Mouse (Mus musculus): Measurements from ENCODE around the gene Eif3k. TPM values are rescaled to one million over a fixed set of nuclear protein-coding genes. Genes with fewer than 3 reads are reported as not detected.
A peak's percentile ranks its signal among the peaks of the same experiment; 100 is the strongest.

Eif3k gene
- polyA plus RNA-seq, 1 experiment from 2014 or later, result 327 TPM

DNA sequence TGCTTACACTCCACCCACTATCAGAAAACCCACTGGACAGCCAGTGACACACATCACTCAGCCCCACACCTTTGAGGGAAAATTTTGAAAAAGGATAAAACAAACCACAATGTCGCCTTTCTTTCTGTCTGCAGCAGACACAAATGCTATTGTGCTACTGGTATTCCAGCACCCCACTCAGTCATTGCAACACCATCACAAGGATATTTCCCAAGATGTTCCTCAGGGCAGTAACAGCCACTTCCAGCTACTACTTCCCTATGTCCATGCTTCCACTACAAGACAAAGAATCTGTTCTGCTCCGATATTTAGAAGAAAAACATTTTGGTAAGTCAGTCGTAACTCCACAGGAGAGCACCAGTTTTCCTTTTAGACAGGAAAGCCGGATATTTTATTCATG lies 26.9 kb downstream of the Eif3k start:
- no peak overlapping the region for H3K9ac ChIP-seq
- H3K36me3 ChIP-seq, result peaks cover 7% of the 10 kb centered on the region; the same call in 1 of the 2 replicates
- no peak overlapping the region for H3K27ac ChIP-seq
- H3K4me1 ChIP-seq, result peaks cover 34% of the 10 kb centered on the region
- H3K27me3 ChIP-seq (replicated peaks), result no peaks in the 10 kb centered on the region
- ATAC-seq (ENCODE audit: low FRiP score, low read depth), result no peak
- 73% methylated on average over 4 of the region's 4 CpGs for WGBS
- H3K4me2 ChIP-seq (replicated peaks), result no peak overlapping the region
- H3K4me3 ChIP-seq, result no peak overlapping the region
- H3K9me3 ChIP-seq, result no peaks in the 10 kb centered on the region

DNA sequence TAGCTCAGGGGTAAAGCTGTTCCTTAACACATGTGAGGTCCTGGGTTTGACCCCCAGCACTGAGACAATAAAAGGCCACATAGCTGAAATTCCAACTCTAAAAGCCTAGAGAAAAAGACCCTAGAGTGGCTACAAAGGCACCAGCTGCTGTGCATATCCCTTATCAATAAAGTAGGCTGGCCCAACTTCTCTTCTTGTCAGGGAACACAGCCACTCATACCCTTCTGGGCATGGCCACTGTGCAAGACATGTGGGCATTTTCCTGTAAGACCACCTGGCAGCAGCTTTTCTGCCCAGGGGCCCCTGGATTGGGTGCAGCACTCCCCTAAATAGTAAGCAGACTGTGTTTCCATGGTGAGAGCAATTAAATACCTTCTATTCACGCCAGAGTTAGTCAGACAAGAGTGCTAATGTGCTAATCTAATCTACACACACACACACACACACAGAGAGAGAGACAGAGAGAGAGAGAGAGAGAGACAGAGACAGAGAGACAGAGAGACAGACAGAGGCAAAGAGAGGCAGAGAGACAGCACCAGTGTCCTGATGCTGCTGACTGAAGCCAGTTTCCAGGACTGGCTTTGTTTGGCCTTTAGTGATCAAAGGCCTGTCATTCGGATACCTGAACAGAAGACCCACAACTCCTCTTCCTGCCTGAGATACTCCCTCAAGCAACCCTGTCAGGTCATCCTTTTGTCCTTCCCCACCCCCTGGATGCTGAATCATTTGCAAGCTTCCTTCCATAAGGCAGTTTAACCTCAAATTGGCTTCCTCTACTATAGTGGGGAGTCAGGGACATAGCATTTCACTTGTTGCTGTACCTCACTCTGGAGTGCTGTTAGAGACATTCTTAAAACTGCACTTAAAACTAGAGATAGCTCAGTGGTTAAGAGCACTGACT lies 27.9 kb downstream of the Eif3k start:
- Histone ChIP-seq H3K9ac (no peak overlapping the region), H3K36me3 (peaks cover 9% of the 10 kb centered on the region), H3K4me3 (no peak overlapping the region), H3K4me1 (peaks cover 24% of the 10 kb centered on the region), H3K27me3 (replicated peaks) (no peaks in the 10 kb centered on the region), H3K27ac (0 out of 2 replicates have a peak overlapping the region, but pooled peaks have one; percentile 32), H3K4me2 (replicated peaks) (peak overlapping the region; percentile 37), H3K9me3 (no peaks in the 10 kb centered on the region)
- WGBS, result 3% methylated on average over 2 of the region's 2 CpGs
- ATAC-seq (ENCODE audit: low FRiP score, low read depth), result peak; percentile 76

DNA sequence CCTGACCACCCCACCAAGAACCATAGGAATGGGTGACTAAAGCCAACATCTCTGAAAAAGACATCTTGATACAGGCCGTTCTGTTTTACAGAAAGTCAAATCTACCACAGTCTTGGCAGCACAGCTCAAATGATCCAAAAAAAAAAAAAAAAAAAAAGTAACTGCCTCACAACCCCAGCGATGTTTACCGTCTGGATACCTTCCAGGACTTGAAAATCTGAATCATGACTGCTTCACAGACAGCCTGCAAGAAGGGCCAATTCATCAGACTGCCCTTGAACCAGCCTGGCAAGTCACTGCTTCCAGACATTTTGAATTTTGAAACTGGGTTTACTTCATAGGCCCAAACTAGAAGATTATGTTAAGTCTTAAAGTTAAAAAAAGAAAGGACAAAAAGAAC lies 28.9 kb downstream of the Eif3k start:
- 45% methylated on average over 3 of the region's 3 CpGs for WGBS
- Histone ChIP-seq H3K4me2 (replicated peaks) (no peak overlapping the region), H3K27me3 (replicated peaks) (no peaks in the 10 kb centered on the region), H3K4me1 (peaks cover 23% of the 10 kb centered on the region), H3K4me3 (no peak overlapping the region), H3K9ac (no peak overlapping the region), H3K27ac (no peak overlapping the region), H3K9me3 (no peaks in the 10 kb centered on the region), H3K36me3 (peaks cover 11% of the 10 kb centered on the region)
- no peak for ATAC-seq (ENCODE audit: low FRiP score, low read depth)

DNA sequence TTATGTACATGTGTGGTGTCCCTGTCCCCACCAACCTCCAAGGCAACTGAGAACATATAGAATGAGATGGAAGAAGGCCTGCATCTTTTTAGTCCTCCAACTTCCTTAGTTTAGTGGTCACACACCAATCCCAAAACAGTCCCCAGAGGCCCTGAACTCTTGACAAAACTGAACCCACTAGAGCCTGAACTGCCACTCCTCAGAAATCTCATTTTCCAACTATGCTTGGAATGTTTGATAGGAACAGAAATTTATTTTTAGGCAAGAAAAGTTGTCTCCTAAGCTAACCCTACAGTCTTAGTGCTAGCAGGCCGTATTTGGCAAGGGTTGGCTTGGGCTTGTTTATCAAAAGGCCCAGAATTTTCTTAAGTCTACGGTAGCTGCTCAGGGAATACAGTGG lies 29.9 kb downstream of the Eif3k start:
- H3K4me3 ChIP-seq, result no peak overlapping the region
- WGBS, result 93% methylated on average over 2 of the region's 2 CpGs
- H3K4me1 ChIP-seq, result peaks cover 30% of the 10 kb centered on the region
- H3K4me2 ChIP-seq (replicated peaks), result no peak overlapping the region
- H3K9me3 ChIP-seq, result no peaks in the 10 kb centered on the region
- no peak overlapping the region for H3K27ac ChIP-seq
- H3K27me3 ChIP-seq (replicated peaks), result no peaks in the 10 kb centered on the region
- H3K36me3 ChIP-seq, result peaks cover 12% of the 10 kb centered on the region
- no peak overlapping the region for H3K9ac ChIP-seq
- ATAC-seq (ENCODE audit: low FRiP score, low read depth), result no peak

DNA sequence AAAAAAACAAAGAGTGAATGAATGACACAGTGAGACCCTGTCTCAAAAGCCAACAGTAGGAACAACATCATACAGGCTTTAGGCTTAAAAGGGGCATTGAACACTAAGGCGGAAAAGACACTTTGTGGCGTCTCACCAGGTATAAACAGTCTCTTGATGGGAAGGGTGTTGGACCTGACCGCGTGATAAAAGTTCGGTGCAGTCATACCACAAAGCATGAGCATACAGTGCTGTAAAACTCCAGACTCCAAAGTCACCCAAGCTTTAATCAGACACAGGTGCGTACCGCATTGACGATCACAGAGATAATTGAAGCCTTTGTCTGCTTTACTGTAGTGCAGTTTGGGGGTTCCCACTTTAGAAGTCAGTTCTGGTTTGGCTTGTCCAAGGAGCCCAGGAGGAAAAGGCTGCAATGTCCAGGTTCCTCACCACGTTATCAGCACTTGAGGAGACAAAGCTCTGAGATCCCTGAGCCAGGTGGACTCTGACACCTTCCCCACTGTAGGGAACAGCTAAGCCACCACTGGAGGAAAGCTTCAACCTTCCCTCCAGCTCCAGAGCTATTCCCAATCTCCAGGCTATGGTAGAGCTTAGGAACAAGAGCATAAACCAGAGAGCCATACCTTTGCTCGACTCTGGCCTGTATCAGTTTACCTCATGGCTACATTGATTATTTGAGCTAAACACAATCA lies 31.2 kb downstream of the Eif3k start:
- whole genome bisulfite sequencing, result 94% methylated on average over 10 of the region's 10 CpGs
- no peak overlapping the region for H3K27ac ChIP-seq

DNA sequence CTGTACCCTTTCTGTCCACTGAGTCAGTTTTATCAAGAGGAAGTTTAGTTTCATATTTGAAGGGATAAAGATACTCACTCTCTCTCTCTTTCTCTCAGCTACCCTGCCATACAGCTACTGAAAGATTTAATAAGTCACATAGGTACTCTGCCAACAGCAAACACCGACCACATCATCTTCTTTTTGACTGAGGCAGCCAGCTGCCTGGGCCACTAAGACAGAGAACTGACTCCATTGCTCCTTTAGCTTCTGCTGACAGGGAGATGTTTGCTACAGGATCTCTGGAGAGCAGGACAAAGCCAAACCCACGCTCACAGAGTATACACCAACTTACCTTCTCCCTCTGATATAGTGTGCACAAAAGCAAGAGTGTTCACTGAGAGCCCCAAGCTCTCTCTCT lies 32.4 kb downstream of the Eif3k start:
- Histone ChIP-seq H3K9me3 (no peaks in the 10 kb centered on the region), H3K4me2 (replicated peaks) (no peak overlapping the region), H3K27ac (no peak overlapping the region), H3K9ac (no peak overlapping the region), H3K4me3 (no peak overlapping the region), H3K36me3 (peaks cover 14% of the 10 kb centered on the region), H3K27me3 (replicated peaks) (no peaks in the 10 kb centered on the region), H3K4me1 (peaks cover 38% of the 10 kb centered on the region)
- ATAC-seq (ENCODE audit: low FRiP score, low read depth), result no peak
- WGBS, result 89% methylated on average over 2 of the region's 2 CpGs

More for the DNA sequence above, 31.2 kb downstream of the Eif3k start:
- H3K9ac ChIP-seq, result no peak overlapping the region
- no peak overlapping the region for H3K4me2 ChIP-seq (replicated peaks)
- H3K9me3 ChIP-seq, result no peaks in the 10 kb centered on the region
- no peaks in the 10 kb centered on the region for H3K27me3 ChIP-seq (replicated peaks)
- H3K4me1 ChIP-seq, result peaks cover 38% of the 10 kb centered on the region
- no peak for ATAC-seq (ENCODE audit: low FRiP score, low read depth)
- no peak overlapping the region for H3K4me3 ChIP-seq
- H3K36me3 ChIP-seq, result peaks cover 14% of the 10 kb centered on the region

DNA sequence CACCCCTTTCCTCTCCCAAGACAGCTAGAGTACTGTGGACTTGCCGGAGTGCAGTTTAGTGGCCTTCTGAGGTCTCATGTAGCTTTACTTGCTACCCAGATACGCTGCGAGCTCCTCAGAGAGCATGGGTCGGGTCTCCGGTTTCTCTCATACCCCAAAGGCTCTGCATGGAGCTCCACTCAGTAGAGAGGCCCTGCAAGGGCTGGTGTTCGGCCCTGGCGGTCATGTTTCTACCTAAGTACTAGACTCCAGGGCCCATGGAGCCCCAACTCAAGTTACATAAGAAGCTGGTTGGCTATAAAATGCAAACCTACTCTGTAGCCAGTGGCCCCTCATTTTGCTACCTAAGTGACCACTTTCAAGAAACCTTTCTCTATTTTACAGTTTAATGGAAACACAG lies 32.9 kb downstream of the Eif3k start:
- ATAC-seq (ENCODE audit: low FRiP score, low read depth), result no peak
- no peak overlapping the region for H3K4me2 ChIP-seq (replicated peaks)
- no peak overlapping the region for H3K27ac ChIP-seq
- 86% methylated on average over 7 of the region's 7 CpGs for WGBS
- H3K4me1 ChIP-seq, result peaks cover 34% of the 10 kb centered on the region
- no peak overlapping the region for H3K4me3 ChIP-seq
- no peaks in the 10 kb centered on the region for H3K27me3 ChIP-seq (replicated peaks)
- no peak overlapping the region for H3K9ac ChIP-seq
- H3K36me3 ChIP-seq, result peaks cover 14% of the 10 kb centered on the region
- H3K9me3 ChIP-seq, result no peaks in the 10 kb centered on the region

DNA sequence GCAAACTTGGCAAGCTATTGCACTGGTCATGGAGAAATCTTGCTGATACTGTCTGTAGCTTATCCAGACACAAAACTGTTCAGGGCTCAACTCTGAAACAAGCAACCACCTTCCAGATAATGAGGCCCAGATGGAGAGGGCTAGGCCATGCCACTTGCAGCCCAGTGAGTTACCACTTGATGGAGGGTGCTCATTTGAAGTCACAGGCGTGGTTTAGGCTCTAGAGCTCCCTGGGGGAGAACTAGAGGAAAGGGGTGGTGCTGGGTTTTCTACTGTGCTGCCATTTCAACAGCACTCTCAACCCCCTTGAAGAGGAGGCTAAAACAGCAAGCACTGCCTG lies 35.4 kb downstream of the Eif3k start:
- ATAC-seq (ENCODE audit: low FRiP score, low read depth), result no peak
- Histone ChIP-seq H3K9me3 (no peaks in the 10 kb centered on the region), H3K36me3 (peaks cover 12% of the 10 kb centered on the region), H3K27ac (no peak overlapping the region; the same call in 1 of the 2 replicates), H3K4me1 (peaks cover 29% of the 10 kb centered on the region), H3K4me2 (replicated peaks) (no peak overlapping the region), H3K9ac (no peak overlapping the region), H3K4me3 (no peak overlapping the region), H3K27me3 (replicated peaks) (no peaks in the 10 kb centered on the region)
- WGBS, result 29% methylated on average over 1 of the region's 1 CpGs

DNA sequence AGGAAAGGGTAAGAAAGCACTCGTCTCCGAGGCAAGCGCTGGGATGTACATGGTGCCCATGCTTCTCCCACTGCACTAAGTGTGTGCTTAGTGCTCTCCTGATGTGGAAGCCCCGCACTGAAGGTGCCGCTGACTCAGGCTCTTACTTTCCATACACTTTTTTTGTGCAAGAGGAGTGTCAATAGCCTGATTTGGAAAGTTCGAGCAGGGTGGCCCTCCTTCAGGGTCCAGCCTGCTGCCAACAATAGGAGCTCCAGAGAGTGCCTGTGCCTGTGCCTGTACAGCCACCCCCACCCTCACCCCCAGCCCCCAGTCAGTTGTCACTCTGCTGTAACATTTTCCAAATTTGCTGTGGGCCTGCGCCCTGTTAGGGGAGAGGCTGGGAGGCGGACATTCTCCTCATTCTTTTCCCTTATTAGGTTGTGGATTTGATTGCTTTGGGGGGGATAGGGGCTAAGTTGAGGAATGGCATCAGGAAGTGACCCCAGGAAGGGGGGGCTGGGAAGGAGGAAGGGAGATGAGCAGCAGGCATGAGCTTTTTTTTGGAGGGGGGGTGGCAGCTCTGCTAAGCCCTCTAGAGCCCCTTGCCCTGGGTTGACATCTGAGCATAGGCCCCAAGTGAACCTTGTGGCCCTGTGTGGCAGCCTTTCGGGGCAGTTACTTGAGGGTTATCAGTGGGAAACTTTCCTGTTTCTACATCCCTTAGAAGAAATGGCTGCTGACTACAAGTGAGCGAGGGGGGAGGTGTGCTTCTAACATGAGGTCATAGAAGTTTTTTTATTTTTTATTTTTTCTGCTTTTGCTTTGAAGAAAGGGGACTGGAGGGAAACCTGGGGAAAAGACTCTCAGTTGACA lies 36.0 kb downstream of the Eif3k start:
- H3K9me3 ChIP-seq, result no peaks in the 10 kb centered on the region
- H3K4me3 ChIP-seq, result no peak overlapping the region
- H3K27me3 ChIP-seq (replicated peaks), result no peaks in the 10 kb centered on the region
- no peak for ATAC-seq (ENCODE audit: low FRiP score, low read depth)
- peaks cover 11% of the 10 kb centered on the region for H3K36me3 ChIP-seq
- 43% methylated on average over 10 of the region's 10 CpGs for WGBS
- peak overlapping the region; percentile 10; the same call in 1 of the 2 replicates for H3K27ac ChIP-seq
- H3K4me1 ChIP-seq, result peaks cover 29% of the 10 kb centered on the region
- H3K9ac ChIP-seq, result 0 out of 2 replicates have a peak overlapping the region, but pooled peaks have one; percentile 5
- H3K4me2 ChIP-seq (replicated peaks), result 0 out of 2 replicates have a peak overlapping the region, but pooled peaks have one; percentile 5

DNA sequence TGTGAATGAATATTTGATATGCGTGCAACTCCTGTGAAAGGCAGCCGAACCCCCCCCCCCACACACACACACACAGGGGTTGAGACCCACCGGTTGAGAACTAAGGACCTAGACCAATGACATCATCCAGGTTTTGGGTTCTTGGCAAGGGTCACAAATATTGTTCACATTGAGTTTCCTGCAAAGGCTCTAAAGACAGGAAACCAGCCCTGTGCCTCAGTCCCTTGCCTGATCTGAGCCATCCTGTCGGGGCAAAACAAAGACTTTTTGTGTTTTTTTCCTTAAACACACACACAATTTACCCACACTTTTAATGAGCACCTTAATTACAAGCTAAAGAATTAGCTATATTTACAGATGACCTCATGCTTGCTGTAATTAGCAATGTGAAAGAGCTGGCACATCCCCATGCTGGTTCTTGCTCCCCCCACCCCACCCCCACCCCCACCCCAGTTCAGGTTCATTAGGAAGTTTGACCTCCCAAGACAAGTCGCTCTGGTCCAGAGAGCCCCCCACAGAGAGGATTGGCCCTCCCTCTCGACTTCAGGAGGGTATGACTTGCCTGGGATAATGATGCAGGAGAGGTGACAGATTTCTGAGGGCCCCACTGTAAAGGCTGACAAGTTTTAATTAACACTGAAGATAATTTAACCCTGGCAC lies 36.8 kb downstream of the Eif3k start:
- Histone ChIP-seq H3K36me3 (peaks cover 7% of the 10 kb centered on the region), H3K27me3 (replicated peaks) (no peaks in the 10 kb centered on the region), H3K9ac (no peak overlapping the region), H3K27ac (no peak overlapping the region), H3K4me2 (replicated peaks) (no peak overlapping the region), H3K4me1 (peaks cover 36% of the 10 kb centered on the region), H3K9me3 (no peaks in the 10 kb centered on the region), H3K4me3 (no peak overlapping the region)
- no peak for ATAC-seq (ENCODE audit: low FRiP score, low read depth)
- 55% methylated on average over 6 of the region's 6 CpGs for WGBS

DNA sequence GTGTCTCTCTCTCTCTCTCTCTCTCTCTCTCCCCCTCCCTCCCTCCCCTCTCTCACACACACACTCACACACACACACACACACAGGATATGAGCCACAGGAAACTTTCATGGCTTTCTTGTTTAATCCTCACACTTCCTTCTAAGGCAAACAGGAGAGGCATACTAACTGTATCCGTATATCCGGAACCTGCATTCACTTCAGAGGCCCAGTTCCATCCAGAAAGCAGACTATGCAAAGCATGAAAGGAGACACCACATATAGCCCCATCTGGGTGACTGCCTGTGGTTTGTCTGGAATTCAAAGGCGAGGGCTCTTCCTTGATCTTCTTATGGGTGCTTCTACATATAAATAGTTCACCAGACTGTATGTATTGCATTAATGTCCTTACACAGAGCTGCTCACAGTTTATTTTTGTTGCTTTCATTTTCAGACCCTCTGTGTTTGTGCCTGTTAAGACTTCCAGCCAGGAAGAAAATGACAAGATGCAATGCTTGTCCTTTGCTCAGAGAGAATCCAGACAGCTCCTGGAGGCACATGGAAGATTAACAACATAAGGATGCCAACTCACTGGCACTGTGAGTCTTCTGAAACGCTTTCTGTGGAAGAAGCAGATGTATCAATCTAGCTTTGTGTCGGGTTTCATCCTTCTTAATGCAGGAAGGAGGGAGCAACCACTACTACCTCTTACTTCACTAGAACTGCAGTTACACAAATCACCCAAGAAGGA lies 38.0 kb downstream of the Eif3k start:
- Histone ChIP-seq H3K4me1 (peaks cover 41% of the 10 kb centered on the region), H3K4me2 (replicated peaks) (no peak overlapping the region), H3K36me3 (peaks cover 4% of the 10 kb centered on the region; the same call in 1 of the 2 replicates), H3K27ac (no peak overlapping the region), H3K4me3 (no peak overlapping the region), H3K27me3 (replicated peaks) (no peaks in the 10 kb centered on the region), H3K9me3 (no peaks in the 10 kb centered on the region), H3K9ac (no peak overlapping the region)
- no peak for ATAC-seq (ENCODE audit: low FRiP score, low read depth)
- 79% methylated on average over 5 of the region's 5 CpGs for WGBS

All from neural tube, embryonic 12.5 days (tissue).